Mouse (Mus musculus) CD4-positive helper T cell, adult 2 months (primary cell): ENCODE data around the gene Ptprg.

Experiments used
- DNase-seq: peaks from one replicate; pipeline ENCODE4 v3.0.0-alpha.2; 2012; ENCODE audit warnings: low read depth, missing footprints, low spot score

Gene Ptprg

GRCm38 (mm10) chr14:11564456-11564855 is 11.1 kb downstream of the Ptprg start:
- no peak for DNase-seq

GRCm38 (mm10) chr14:11565283-11565682 is 12.0 kb downstream of the Ptprg start:
- no peak for DNase-seq

- no peak for DNase-seq
Observed at GRCm38 (mm10) chr14:11569734-11570133, 16.4 kb downstream of the Ptprg start.

- DNase-seq = no peak
Observed at GRCm38 (mm10) chr14:11571766-11572394, 18.5 kb downstream of the Ptprg start.

GRCm38 (mm10) chr14:11572395-11572784 is 19.1 kb downstream of the Ptprg start:
- DNase-seq = no peak

- DNase-seq = no peak
Observed at GRCm38 (mm10) chr14:11573710-11574109, 20.4 kb downstream of the Ptprg start.

- no peak for DNase-seq
Observed at GRCm38 (mm10) chr14:11577276-11577909, 24.1 kb downstream of the Ptprg start.

GRCm38 (mm10) chr14:11577910-11578309 is 24.6 kb downstream of the Ptprg start:
- DNase-seq = no peak

- DNase-seq = no peak
Observed at GRCm38 (mm10) chr14:11578492-11578967, 25.2 kb downstream of the Ptprg start.

- no peak for DNase-seq
Observed at GRCm38 (mm10) chr14:11579950-11580349, 26.6 kb downstream of the Ptprg start.

- no peak for DNase-seq
Observed at GRCm38 (mm10) chr14:11584263-11584662, 30.9 kb downstream of the Ptprg start.

- no peak for DNase-seq
Observed at GRCm38 (mm10) chr14:11584929-11585633, 31.7 kb downstream of the Ptprg start.

- DNase-seq = no peak
Observed at GRCm38 (mm10) chr14:11590387-11590786, 37.1 kb downstream of the Ptprg start.

GRCm38 (mm10) chr14:11592650-11593049 is 39.3 kb downstream of the Ptprg start:
- DNase-seq = no peak

GRCm38 (mm10) chr14:11594336-11594735 is 41.0 kb downstream of the Ptprg start:
- DNase-seq = no peak

GRCm38 (mm10) chr14:11604133-11604865 is 51.0 kb downstream of the Ptprg start:
- no peak for DNase-seq

GRCm38 (mm10) chr14:11608366-11608765 is 55.0 kb downstream of the Ptprg start:
- DNase-seq = no peak

GRCm38 (mm10) chr14:11609857-11610582 is 56.7 kb downstream of the Ptprg start:
- no peak for DNase-seq

- DNase-seq = no peak
Observed at GRCm38 (mm10) chr14:11612426-11612825, 59.1 kb downstream of the Ptprg start.

GRCm38 (mm10) chr14:11613146-11613545 is 59.8 kb downstream of the Ptprg start:
- DNase-seq = no peak

GRCm38 (mm10) chr14:11615697-11616096 is 62.4 kb downstream of the Ptprg start:
- DNase-seq = no peak
